Mouse (Mus musculus) neural tube, embryonic 13.5 days (tissue): ENCODE measurements around the gene Plpp7. TPM values are rescaled to one million over a fixed set of nuclear protein-coding genes. Genes with fewer than 3 reads are reported as not detected.

Experiments used
- ATAC-seq: fragments of 200-750 bp; cut with Nextera tagmentation; 2 replicates; pipeline ENCODE4 v1.8.0; 2017; ENCODE audit warnings: low read depth, mild to moderate bottlenecking, moderate TSS enrichment, moderate library complexity
- H3K27ac ChIP-seq: fragments of 300-500 bp; sonication (generic); replicated peaks from 2 replicates; pipeline ENCODE4 v1.5.1; 2015; ENCODE audit warnings: moderate library complexity, mild to moderate bottlenecking, inconsistent platforms
- H3K27me3 ChIP-seq: fragments of 300-500 bp; sonication (generic); 2 replicates; pipeline ENCODE4 v1.6.1; 2015; ENCODE audit warnings: mild to moderate bottlenecking, inconsistent platforms
- H3K36me3 ChIP-seq: fragments of 300-500 bp; sonication (generic); 2 replicates; pipeline ENCODE4 v1.6.1; 2015; ENCODE audit warnings: mild to moderate bottlenecking, inconsistent platforms
- H3K4me1 ChIP-seq: fragments of 300-500 bp; sonication (generic); replicated peaks from 2 replicates; pipeline ENCODE4 v1.6.1; 2015; ENCODE audit warnings: inconsistent platforms
- H3K4me2 ChIP-seq: fragments of 300-500 bp; sonication (generic); 2 replicates; pipeline ENCODE4 v1.6.1; 2015; ENCODE audit warnings: inconsistent platforms, mild to moderate bottlenecking, moderate library complexity
- H3K4me3 ChIP-seq: fragments of 300-500 bp; sonication (generic); 2 replicates; pipeline ENCODE4 v1.5.1; 2015; ENCODE audit warnings: mild to moderate bottlenecking, inconsistent platforms
- H3K9ac ChIP-seq: fragments of 300-500 bp; sonication (generic); 2 replicates; pipeline ENCODE4 v1.6.1; 2015; ENCODE audit warnings: moderate library complexity, mild to moderate bottlenecking, inconsistent platforms
- H3K9me3 ChIP-seq: fragments of 300-500 bp; sonication (generic); 2 replicates; pipeline ENCODE4 v1.6.1; 2016; ENCODE audit warnings: inconsistent platforms
- whole genome bisulfite sequencing: fragments of 180-500 bp; shearing (Covaris S2); methylation state at CpG from one replicate; pipeline ENCODE4 v1.1.7; 2015; 5-methylcytosine and 5-hydroxymethylcytosine counted together
- polyA plus RNA-seq: library from polyadenylated mRNA; unstranded; fragments of >200 nt; fragmentation: Nextera tagmentation; extraction: Ambion mirVana; gene quantifications from 2 replicates; pipeline ENCODE4 v1.2.1, GENCODE M21; 2015

Gene Plpp7
- 22.6 and 24.1 TPM in 2 replicates for polyA plus RNA-seq

DNA sequence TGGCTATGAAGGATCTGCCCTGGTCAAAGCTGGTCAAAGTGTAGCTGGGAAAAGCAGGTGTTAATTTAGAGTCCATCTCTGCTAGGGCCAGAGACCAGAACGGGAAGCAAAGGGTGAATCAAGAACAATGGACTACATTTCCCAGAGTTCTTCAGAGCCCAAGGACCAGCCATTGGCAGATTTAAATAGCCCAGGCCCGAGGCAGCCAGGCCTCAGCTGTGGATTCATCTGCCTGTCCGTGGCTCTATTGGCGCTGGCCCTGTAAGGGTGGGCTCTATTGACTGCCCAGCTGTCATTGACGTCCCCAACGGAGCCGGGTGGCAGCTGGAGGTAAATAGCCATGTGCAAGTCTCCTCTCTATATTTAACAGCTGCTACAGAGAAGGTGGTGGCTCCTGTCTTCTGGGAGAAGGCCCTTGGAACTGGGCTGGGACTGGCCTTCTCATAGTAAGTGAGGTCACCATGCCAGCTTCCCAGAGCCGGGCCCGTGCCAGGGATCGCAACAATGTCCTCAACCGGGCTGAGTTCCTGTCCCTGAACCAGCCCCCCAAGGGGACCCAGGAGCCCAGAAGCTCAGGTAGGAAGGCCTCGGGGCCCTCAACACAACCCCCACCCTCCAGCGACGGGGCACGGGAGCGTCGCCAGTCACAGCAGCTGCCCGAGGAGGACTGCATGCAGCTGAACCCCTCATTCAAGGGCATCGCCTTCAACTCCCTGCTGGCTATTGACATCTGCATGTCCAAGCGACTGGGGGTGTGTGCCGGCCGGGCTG lies at the start of gene Plpp7:
Gene Plpp7 (plus strand): TSS at position 178 of the 771 bp plus-strand sequence.
- peaks cover 2% of the 10 kb centered on the region; the same call in 1 of the 2 replicates for H3K27me3 ChIP-seq
- WGBS = 29% methylated on average over 22 of the region's 22 CpGs
- peaks cover 28% of the 10 kb centered on the region for H3K4me1 ChIP-seq
- peak within 1 kb of the TSS; percentile 49 for H3K4me3 ChIP-seq
- peak within 1 kb of the TSS; percentile 89 for H3K4me2 ChIP-seq
- no peaks in the 10 kb centered on the region for H3K9me3 ChIP-seq
- H3K9ac ChIP-seq = peak within 1 kb of the TSS; percentile 83
- ATAC-seq = peak; percentile 95
- peak within 1 kb of the TSS; percentile 88 for H3K27ac ChIP-seq
- H3K36me3 ChIP-seq = peaks cover 21% of the 10 kb centered on the region

DNA sequence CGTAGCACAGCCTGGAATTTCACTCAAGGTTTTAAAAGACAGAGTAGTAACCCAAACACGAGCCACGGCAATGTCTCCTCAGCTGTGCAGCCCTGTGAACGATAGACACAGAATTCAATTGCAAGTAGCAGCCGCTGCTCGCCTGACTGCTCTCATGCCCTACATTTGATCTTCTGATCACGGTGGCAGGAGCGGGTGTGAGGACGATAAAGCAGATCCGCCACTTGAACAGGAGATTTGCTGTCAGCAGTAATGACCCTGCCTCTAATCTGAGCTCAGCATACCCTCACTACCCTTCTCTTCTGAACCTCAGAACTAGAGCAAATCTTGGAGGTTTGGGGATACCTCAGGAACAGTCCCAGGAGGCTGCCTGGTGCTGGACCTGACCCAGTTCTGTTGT lies 49.3 kb upstream of the Plpp7 start:
- H3K4me3 ChIP-seq = no peak overlapping the region
- peaks cover 91% of the 10 kb centered on the region for H3K36me3 ChIP-seq
- no peak overlapping the region for H3K4me2 ChIP-seq
- H3K4me1 ChIP-seq = no peaks in the 10 kb centered on the region
- no peak overlapping the region for H3K9ac ChIP-seq
- H3K27ac ChIP-seq = no peak overlapping the region
- H3K27me3 ChIP-seq = no peaks in the 10 kb centered on the region
- WGBS = 90% methylated on average over 10 of the region's 10 CpGs
- ATAC-seq = no peak
- no peaks in the 10 kb centered on the region for H3K9me3 ChIP-seq

DNA sequence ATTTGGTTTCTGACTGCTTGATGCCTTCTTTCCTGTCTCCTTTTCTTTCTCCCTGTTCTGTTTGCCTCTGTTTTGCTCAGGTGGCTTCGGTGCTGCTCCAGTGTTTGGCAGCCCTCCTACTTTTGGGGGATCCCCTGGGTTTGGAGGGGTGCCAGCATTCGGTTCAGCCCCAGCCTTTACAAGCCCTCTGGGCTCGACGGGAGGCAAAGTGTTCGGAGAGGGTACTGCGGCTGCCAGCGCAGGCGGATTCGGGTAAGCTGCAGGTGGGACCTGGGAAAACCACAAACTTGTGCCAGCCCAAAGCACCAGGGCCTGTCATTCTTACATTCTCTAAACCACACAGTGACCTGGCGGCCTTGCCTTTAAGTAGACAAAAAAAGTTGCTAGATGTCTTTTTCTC lies 48.0 kb upstream of the Plpp7 start:
- ATAC-seq = no peak
- no peak overlapping the region for H3K4me2 ChIP-seq
- H3K36me3 ChIP-seq = peaks cover 91% of the 10 kb centered on the region

DNA sequence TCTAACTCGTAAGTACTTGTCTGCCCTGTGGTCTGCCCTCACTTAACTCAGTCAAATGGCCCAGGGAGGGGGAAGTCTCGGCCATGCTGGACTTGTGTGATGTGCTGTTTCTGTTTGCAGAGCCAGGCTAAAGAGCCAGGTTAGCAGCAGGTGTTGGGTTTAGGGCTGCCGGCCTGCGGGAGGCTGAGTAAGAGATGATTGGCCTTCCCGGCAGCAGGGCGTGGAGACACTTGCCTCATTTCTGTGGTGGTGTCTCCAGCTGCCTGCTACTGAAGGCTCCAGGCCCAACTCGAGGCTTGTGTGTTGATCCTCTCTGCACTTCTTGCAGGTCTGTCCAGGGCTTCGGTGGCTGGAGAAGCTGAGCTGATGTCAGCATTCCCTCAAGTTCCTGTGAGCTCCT lies 43.5 kb upstream of the Plpp7 start:
- Histone ChIP-seq H3K9me3 (no peaks in the 10 kb centered on the region), H3K9ac (no peak overlapping the region), H3K4me1 (no peaks in the 10 kb centered on the region), H3K36me3 (peaks cover 57% of the 10 kb centered on the region), H3K4me2 (no peak overlapping the region), H3K27me3 (no peaks in the 10 kb centered on the region), H3K4me3 (no peak overlapping the region), H3K27ac (no peak overlapping the region)
- 91% methylated on average over 8 of the region's 8 CpGs for WGBS
- no peak for ATAC-seq

More for the DNA sequence above, 48.0 kb upstream of the Plpp7 start:
- WGBS = 90% methylated on average over 10 of the region's 10 CpGs
- Histone ChIP-seq H3K4me1 (no peaks in the 10 kb centered on the region), H3K9me3 (no peaks in the 10 kb centered on the region), H3K9ac (no peak overlapping the region), H3K27me3 (no peaks in the 10 kb centered on the region), H3K4me3 (no peak overlapping the region), H3K27ac (no peak overlapping the region)

DNA sequence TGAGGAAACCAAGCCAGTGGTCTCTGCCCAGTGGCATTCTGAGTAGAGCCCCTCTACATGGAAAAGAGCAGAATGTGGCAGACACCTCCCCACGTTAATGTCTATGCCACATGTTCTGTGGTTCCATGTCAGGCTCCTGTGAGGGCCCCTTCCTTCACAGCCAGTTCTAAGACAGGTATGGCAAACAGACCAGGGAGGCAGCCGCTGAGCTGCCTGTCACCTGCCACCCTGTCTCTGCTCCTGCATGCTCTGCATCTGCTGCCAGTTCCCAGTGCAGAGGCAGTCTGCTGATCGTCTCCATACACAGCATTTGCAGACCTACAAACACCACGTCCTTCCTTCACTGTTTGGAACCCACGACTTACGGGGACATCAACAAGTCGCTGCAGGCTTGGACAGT lies 42.9 kb upstream of the Plpp7 start:
- no peaks in the 10 kb centered on the region for H3K9me3 ChIP-seq
- 94% methylated on average over 7 of the region's 7 CpGs for WGBS
- H3K4me3 ChIP-seq = no peak overlapping the region
- no peak for ATAC-seq
- H3K9ac ChIP-seq = no peak overlapping the region
- no peaks in the 10 kb centered on the region for H3K27me3 ChIP-seq
- H3K4me2 ChIP-seq = no peak overlapping the region
- H3K36me3 ChIP-seq = peaks cover 51% of the 10 kb centered on the region
- no peaks in the 10 kb centered on the region for H3K4me1 ChIP-seq
- H3K27ac ChIP-seq = no peak overlapping the region

DNA sequence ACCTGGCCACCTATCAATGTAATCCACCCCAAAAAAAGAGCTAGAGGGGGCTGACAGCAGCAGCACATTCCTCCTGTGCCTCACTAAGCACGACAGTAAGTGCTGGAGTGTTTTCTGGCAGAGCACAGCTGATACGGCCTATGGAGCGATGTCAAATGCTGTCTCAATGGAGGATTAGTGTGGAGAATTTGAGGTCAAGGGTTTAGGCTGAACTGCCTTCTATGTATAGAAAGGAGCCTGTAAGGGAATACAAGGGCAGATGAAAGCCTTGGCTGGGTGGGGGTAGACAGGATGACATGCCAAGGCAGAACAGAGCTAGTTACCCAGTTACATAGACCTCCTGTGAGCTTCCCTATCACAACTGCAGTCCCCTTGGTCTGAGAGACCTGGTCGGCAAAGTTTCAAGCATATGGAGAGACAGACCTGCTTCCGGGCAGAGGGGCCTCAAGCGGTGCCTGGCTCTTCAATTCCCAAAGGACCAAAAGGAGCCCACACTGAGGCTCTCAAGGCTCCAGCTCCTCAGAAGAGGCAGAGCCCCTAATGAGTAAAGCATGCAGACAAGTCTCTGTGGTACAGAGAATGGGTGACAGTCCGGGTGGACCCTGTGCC lies 39.9 kb upstream of the Plpp7 start:
- H3K9me3 ChIP-seq = no peaks in the 10 kb centered on the region
- 51% methylated on average over 7 of the region's 7 CpGs for WGBS
- ATAC-seq = no peak
- H3K27me3 ChIP-seq = no peaks in the 10 kb centered on the region
- H3K36me3 ChIP-seq = peaks cover 22% of the 10 kb centered on the region
- no peak overlapping the region for H3K4me2 ChIP-seq
- H3K4me3 ChIP-seq = no peak overlapping the region
- H3K9ac ChIP-seq = no peak overlapping the region
- H3K4me1 ChIP-seq = no peaks in the 10 kb centered on the region
- H3K27ac ChIP-seq = no peak overlapping the region

DNA sequence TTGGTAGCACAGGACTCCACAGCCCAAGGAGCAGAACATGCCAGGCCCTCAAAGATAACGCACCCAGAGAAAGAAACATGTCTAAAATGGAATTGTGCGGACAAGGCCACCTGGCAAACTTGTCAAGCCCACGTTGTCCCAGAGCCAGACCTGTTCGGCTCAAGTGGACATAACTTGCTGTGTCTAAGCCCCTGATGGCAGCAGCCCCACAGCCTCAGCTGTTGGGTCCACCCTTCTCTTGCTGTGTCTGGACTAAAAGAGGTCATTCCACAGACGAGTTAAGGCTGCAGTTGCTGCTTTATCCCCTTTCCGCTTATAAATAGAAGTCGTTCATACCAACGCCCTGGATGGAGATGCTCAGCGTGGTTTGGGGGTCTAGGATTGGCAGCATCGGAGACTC lies 38.8 kb upstream of the Plpp7 start:
- Histone ChIP-seq H3K36me3 (peaks cover 12% of the 10 kb centered on the region), H3K27ac (no peak overlapping the region), H3K4me1 (no peaks in the 10 kb centered on the region), H3K4me3 (no peak overlapping the region), H3K9ac (no peak overlapping the region), H3K9me3 (no peaks in the 10 kb centered on the region), H3K4me2 (no peak overlapping the region), H3K27me3 (no peaks in the 10 kb centered on the region)
- no peak for ATAC-seq
- WGBS = 90% methylated on average over 10 of the region's 10 CpGs

DNA sequence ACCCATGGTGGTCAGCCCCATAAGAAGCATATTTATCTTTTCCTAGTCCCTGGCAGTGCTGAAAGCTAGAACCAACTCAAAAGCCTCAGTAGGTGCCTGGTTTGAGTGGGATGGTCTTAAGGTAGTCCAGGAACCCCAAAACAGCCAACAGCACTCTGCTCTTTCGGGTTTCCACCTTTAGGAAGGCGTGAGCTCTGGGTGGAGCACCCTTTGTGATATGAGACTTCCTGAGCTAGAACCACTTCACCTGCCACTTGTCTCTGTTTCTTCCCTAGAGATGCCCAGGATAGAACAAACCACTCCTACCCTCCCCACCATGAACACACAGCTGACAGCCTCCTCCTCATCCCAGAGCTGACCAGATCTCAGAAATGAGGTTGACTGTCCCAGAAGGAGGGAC lies 38.0 kb upstream of the Plpp7 start:
- ATAC-seq = no peak
- Histone ChIP-seq H3K4me2 (no peak overlapping the region), H3K27me3 (no peaks in the 10 kb centered on the region), H3K36me3 (peaks cover 3% of the 10 kb centered on the region), H3K4me1 (no peaks in the 10 kb centered on the region), H3K9ac (no peak overlapping the region), H3K9me3 (no peaks in the 10 kb centered on the region), H3K4me3 (no peak overlapping the region), H3K27ac (no peak overlapping the region)
- 89% methylated on average over 2 of the region's 2 CpGs for WGBS

DNA sequence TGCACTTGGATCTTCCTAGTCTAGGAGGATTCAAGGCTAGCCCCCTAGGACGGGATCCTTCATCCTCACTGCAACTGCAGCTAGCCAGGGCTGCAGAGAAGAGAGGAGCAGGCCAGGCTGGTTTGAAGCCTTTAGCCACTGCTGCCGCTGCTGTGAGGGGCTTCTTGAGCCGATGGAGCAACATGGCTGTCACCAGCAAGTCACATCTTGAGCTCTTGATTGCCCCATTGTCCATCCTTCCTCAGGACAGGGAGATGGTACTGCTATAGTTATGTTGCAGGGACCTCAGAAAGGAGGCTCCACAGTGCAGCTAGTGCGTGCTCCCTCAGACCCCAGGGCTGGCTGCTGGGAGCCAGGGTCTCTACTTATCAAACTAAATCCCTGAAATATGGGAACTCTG lies 37.5 kb upstream of the Plpp7 start:
- Histone ChIP-seq H3K4me1 (no peaks in the 10 kb centered on the region), H3K27me3 (no peaks in the 10 kb centered on the region), H3K9me3 (no peaks in the 10 kb centered on the region), H3K36me3 (no peaks in the 10 kb centered on the region; the same call in 1 of the 2 replicates), H3K4me2 (no peak overlapping the region), H3K9ac (no peak overlapping the region), H3K4me3 (no peak overlapping the region), H3K27ac (no peak overlapping the region)
- ATAC-seq = no peak
- 94% methylated on average over 4 of the region's 4 CpGs for WGBS

DNA sequence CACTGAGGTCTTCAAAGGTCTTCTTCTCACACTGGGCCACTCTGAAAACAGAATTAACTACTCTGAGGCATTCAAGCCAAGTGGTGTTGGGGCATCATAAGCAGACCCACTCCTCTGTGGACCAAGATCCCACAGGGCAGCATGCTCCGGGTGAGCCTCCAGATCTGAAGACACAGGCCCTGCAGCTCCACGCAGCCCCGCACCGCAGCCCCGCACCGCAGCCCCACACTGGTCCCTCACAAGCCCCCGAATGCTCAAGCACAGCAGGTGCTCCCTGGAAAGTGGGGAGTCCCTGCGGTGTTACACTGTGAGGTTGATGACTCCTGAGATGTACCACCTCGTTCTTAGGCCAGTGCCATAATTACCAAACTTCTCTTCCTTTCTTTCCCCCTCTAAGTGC lies 37.1 kb upstream of the Plpp7 start:
- no peaks in the 10 kb centered on the region for H3K9me3 ChIP-seq
- no peaks in the 10 kb centered on the region for H3K4me1 ChIP-seq
- WGBS = 70% methylated on average over 9 of the region's 9 CpGs
- H3K27me3 ChIP-seq = no peaks in the 10 kb centered on the region
- H3K4me3 ChIP-seq = no peak overlapping the region
- ATAC-seq = no peak
- H3K4me2 ChIP-seq = no peak overlapping the region
- no peaks in the 10 kb centered on the region; the same call in 1 of the 2 replicates for H3K36me3 ChIP-seq
- H3K9ac ChIP-seq = no peak overlapping the region
- H3K27ac ChIP-seq = no peak overlapping the region

DNA sequence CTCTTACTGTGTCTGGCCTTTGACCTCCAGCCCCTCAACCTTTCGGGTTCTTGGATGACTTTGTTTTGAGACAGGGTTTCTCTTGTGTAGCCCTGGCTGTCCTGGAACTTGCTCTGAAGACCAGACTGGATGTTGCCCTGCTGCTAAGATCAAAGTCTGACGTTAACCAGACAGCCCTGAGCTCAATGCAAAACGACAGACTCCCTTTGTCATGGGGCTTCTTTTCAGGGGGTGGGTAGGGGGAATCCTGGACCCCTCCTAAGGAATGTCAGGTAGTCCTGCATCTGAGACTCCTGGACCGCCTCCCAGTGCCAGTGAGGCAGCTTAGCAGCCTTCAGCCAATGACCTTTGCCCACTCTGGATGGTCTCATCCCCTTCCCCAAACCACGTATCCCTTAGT lies 36.6 kb upstream of the Plpp7 start:
- Histone ChIP-seq H3K27me3 (no peaks in the 10 kb centered on the region), H3K27ac (no peak overlapping the region), H3K36me3 (no peaks in the 10 kb centered on the region; the same call in 1 of the 2 replicates), H3K9ac (no peak overlapping the region), H3K4me3 (no peak overlapping the region), H3K4me1 (no peaks in the 10 kb centered on the region), H3K4me2 (no peak overlapping the region), H3K9me3 (no peaks in the 10 kb centered on the region)
- no peak for ATAC-seq
- WGBS = 38% methylated on average over 5 of the region's 5 CpGs

DNA sequence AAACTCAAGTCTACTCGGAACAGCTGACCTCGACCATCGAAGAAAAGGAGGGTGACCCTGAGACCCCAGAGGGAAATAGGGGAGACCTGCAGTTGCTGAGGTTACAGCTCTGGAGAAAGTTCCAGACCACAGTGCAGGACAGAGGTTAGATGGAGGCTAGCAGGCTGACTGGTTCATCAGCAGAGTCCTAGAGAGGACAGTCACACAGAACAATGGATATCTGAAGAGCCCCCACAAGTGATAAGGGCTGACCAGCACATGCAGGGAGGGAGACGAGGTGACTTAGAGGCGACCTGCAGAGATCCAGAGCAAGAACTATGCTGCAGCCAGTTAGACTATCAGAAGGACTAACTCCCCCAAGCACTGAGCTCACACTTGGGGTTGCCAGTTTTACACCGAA lies 35.7 kb upstream of the Plpp7 start:
- Histone ChIP-seq H3K27me3 (no peaks in the 10 kb centered on the region), H3K4me2 (no peak overlapping the region), H3K27ac (no peak overlapping the region), H3K9me3 (no peaks in the 10 kb centered on the region), H3K36me3 (no peaks in the 10 kb centered on the region), H3K9ac (no peak overlapping the region), H3K4me3 (no peak overlapping the region), H3K4me1 (0 out of 2 replicates have a peak, but pooled peaks cover 1% of the 10 kb centered on the region)
- WGBS = 73% methylated on average over 6 of the region's 6 CpGs
- no peak for ATAC-seq
